Mouse (Mus musculus) olfactory bulb, adult 2 months (tissue): ENCODE data around the gene Peak1. TPM values are rescaled to one million over a fixed set of nuclear protein-coding genes. Genes with fewer than 3 reads are reported as not detected.
A peak's percentile ranks its signal among the peaks of the same experiment; 100 is the strongest.

Source experiments
- H3K27ac ChIP-seq: fragments of 200-500 bp; 2 replicates; pipeline ENCODE4 v1.5.1; 2012; ENCODE audit warnings: low read depth, low read length; ENCODE audit not compliant: insufficient read depth
- H3K4me1 ChIP-seq: fragments of 200-500 bp; 2 replicates; pipeline ENCODE4 v1.6.1; 2012; ENCODE audit warnings: low read length; ENCODE audit not compliant: control insufficient read depth, insufficient read depth
- H3K4me3 ChIP-seq: fragments of 200-500 bp; 2 replicates; pipeline ENCODE4 v1.5.1; 2012; ENCODE audit warnings: mild to moderate bottlenecking, low read depth, low read length, moderate library complexity; ENCODE audit not compliant: insufficient read depth
- CTCF ChIP-seq: fragments of 200-500 bp; IDR thresholded peaks from 2 replicates; pipeline ENCODE4 v1.5.1; 2012; ENCODE audit warnings: low read depth, mild to moderate bottlenecking, low read length, moderate library complexity; ENCODE audit not compliant: insufficient read depth
- POLR2A ChIP-seq: fragments of 200-500 bp; IDR thresholded peaks from 2 replicates; pipeline ENCODE4 v1.6.1; 2012; ENCODE audit warnings: mild to moderate bottlenecking, low read depth, low read length, moderate library complexity; ENCODE audit not compliant: insufficient read depth
- WGBS: fragments of 180-500 bp; shearing (Covaris S2); methylation state at CpG from one replicate; pipeline ENCODE4 v1.1.7; 2018; 5-methylcytosine and 5-hydroxymethylcytosine counted together
- polyA plus RNA-seq: library from polyadenylated mRNA; stranded (reverse); fragments of >200 nt; gene quantifications from 2 replicates; pipeline ENCODE4 v1.2.4, GENCODE M21; 2012; ENCODE audit warnings: low replicate concordance; ENCODE audit not compliant: missing spikeins, insufficient read depth, insufficient read length

Gene Peak1
- polyA plus RNA-seq, 1 experiment, result not detected

DNA sequence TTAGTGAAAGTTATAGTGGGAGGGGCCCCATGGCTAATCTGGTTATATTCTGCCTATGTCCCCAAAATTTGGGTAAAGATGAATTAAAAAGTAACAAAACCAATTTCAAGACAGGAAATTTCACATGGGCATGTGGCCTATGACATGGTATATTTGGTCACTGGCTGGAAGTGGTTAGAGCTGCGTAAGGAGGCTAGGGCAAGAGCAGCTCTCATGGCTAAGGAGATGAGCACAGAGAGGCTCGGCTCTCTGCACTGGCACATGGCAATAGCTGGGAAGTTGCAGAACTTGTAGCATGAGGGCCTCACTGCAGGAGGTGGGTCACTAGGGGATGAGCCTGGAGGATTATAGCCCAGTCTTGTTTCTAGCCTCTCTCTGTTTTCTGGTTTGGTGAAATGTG is 199.0 kb downstream of the Peak1 start:
- H3K4me1 ChIP-seq, result no peaks in the 10 kb centered on the region
- H3K4me3 ChIP-seq, result no peak overlapping the region
- WGBS, result 97% methylated on average over 2 of the region's 2 CpGs
- TF ChIP-seq CTCF, result no peak
- TF ChIP-seq POLR2A, result no peak
- H3K27ac ChIP-seq, result no peak overlapping the region

DNA sequence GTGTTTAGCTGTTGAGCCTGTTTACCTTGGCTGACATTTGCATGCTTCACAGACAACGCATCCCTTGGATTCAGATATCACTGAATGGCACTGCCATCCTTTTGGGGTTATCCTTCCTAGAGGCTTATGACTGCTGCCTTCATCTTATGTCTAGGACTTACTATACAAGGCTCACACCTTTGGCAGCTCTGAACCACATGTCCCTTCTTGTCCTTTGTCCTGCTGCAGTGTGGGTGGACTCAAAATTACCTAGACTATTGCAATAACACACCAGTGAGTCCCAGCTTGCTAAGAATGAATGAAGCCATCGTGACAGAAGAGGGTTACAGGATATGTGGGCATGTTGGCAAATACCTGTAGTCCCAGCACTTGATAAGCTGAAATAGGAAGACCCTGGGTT is 199.8 kb downstream of the Peak1 start:
- no peak overlapping the region for H3K4me3 ChIP-seq
- H3K4me1 ChIP-seq, result peaks cover 2% of the 10 kb centered on the region; the same call in 1 of the 2 replicates
- TF ChIP-seq CTCF, result no peak
- TF ChIP-seq POLR2A, result no peak
- H3K27ac ChIP-seq, result no peak overlapping the region
- 91% methylated on average over 2 of the region's 2 CpGs for WGBS

DNA sequence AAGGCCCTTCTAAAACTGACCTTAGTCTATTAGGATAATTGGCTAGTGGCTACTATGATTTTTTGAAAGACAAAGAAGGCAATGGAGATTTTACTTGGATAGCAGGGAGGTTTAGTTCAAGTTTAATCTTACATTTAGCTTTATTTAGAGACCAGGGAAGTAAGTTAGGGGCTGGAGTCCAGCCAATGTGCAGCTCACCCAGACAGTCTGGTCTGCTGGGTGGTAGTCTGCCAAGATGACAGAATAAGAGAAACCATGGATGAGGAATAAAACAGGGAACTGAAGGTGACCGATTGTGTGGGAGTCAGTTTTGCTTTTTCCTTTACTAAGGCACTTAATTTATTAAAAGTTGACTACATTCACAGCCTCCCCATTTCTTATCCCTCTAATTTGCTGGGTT is 200.5 kb downstream of the Peak1 start:
- 71% methylated on average over 1 of the region's 1 CpGs for WGBS
- TF ChIP-seq POLR2A (no peak), CTCF (no peak)
- H3K4me3 ChIP-seq, result no peak overlapping the region
- H3K4me1 ChIP-seq, result peaks cover 2% of the 10 kb centered on the region; the same call in 1 of the 2 replicates
- H3K27ac ChIP-seq, result no peak overlapping the region

DNA sequence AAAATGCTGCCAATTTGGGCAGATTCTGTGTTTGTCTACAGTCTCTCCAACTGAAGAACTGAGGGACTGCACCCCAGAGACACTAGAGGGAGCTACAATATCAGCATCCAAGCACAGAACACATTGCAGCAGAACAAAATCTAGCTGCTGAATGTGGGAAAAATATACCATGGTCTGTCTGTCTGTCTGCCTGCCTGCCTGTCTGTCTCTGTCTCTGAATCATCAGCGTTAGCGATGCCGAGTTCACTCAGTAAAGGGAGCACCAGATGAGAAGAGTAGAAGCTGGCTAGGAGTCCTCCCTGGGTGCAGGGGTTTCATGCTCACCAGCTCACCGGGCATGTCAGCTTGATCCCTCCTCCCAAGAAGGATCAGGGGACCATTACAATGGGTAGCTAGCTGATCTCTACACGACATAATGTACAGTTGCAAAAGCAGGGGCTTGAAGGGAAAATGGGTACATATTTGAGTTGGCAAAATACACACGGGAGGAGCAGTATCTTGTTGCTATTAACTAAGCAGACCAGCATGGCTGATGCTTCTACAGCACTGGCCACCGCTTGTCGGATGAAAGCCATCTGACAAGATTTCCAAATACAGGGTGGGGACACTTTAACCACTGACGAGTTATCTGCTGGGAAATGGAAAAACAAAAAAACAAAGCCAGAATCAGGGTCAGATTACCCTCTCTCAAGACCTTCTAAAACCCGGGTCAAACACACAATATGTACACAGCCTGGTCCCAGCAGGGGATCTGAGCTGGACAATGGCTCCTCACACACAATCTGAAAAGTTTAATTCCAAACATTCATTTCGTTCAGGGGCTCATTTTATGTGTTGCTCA is 204.2 kb downstream of the Peak1 start:
- Histone ChIP-seq H3K4me3 (0 out of 2 replicates have a peak overlapping the region, but pooled peaks have one; percentile 12), H3K27ac (no peak overlapping the region), H3K4me1 (peaks cover 2% of the 10 kb centered on the region; the same call in 1 of the 2 replicates)
- 22% methylated on average over 11 of the region's 11 CpGs for WGBS
- no peak for TF ChIP-seq CTCF
- TF ChIP-seq POLR2A, result no peak

DNA sequence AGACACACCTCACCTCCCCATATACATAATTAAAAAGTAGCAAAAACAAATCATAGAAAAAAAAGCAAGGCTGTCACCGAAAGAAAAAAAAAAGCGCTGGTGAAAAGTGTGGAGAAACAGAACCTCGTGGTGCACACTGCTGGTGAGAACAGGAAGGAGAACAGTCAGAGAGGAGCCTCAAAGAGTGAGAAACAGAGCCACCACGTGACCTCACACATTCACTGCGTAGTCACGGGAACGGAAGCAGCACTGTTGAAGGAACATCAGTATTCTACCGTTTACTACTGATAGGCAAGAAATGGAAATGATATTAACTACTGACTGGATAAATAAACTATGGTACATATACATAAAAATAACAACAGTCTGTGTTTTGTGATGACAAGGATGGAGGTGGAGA is 209.1 kb downstream of the Peak1 start:
- 86% methylated on average over 8 of the region's 8 CpGs for WGBS
- Histone ChIP-seq H3K4me1 (peaks cover 5% of the 10 kb centered on the region), H3K4me3 (no peak overlapping the region), H3K27ac (no peak overlapping the region)
- TF ChIP-seq CTCF, result no peak
- no peak for TF ChIP-seq POLR2A

DNA sequence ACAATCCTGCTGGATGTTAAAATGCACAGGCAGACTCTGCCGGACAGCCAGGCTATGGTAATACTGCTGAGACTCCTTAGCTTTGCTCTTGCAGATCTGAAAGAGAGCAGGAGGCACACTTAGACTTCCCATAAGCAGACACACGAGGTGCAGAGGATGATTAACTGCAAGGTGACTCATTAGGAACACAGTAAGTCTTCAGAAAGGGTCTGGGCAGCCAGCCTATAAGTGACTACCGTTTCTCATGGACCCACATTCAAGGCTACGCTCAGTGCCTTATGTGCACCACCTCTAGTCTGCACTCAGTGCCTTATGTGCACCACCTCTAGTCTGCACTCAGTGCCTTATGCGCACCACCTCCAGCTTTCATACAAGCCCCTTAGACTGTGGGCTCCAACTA is 210.4 kb downstream of the Peak1 start:
- H3K27ac ChIP-seq, result no peak overlapping the region
- no peak overlapping the region for H3K4me3 ChIP-seq
- TF ChIP-seq POLR2A (no peak), CTCF (no peak)
- WGBS, result 83% methylated on average over 5 of the region's 5 CpGs
- H3K4me1 ChIP-seq, result peaks cover 3% of the 10 kb centered on the region; the same call in 1 of the 2 replicates

DNA sequence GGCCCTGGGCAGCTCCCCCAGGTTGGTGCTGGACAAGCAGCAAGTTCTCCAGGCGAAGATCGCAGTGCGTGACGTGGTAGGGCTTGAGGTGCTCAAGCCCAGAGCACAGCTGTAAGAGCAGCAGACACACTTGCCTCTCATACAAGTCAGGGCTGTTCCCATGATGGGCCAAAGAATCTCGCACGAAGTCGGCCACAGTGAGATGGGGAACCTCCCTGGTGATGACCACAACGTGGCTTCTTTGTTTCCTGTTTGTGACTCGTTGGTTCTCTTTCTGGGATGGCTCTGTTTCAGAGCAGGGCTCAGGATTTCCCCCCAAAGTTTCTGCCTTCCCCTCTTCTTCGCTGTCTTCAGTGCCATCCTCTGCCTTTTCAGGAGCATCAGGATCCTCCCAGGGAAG is 210.8 kb downstream of the Peak1 start:
- Histone ChIP-seq H3K4me3 (no peak overlapping the region), H3K27ac (no peak overlapping the region), H3K4me1 (peaks cover 3% of the 10 kb centered on the region; the same call in 1 of the 2 replicates)
- no peak for TF ChIP-seq CTCF
- TF ChIP-seq POLR2A, result no peak
- WGBS, result 90% methylated on average over 10 of the region's 10 CpGs

DNA sequence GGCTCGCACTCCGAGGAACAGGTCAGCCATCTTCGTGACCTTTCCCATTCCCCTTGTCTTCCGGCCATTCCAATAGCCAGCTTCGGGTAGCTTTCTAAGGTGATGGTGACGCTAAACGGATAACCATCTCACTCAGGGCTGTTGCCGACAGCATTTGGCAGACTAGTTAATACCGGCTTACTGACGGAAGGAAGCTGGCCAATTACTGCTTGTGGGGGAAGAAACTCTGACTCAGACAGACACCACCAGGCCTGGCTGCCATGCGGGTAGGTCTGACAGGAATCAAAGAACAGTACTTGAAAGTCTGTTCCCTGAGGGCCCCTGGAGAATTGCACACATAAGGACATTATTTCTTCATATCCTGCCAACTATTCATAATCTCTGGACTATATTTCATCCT is 212.5 kb downstream of the Peak1 start:
- no peak overlapping the region for H3K4me3 ChIP-seq
- 79% methylated on average over 11 of the region's 11 CpGs for WGBS
- TF ChIP-seq CTCF (no peak), POLR2A (no peak)
- no peak overlapping the region for H3K27ac ChIP-seq
- peaks cover 3% of the 10 kb centered on the region; the same call in 1 of the 2 replicates for H3K4me1 ChIP-seq

DNA sequence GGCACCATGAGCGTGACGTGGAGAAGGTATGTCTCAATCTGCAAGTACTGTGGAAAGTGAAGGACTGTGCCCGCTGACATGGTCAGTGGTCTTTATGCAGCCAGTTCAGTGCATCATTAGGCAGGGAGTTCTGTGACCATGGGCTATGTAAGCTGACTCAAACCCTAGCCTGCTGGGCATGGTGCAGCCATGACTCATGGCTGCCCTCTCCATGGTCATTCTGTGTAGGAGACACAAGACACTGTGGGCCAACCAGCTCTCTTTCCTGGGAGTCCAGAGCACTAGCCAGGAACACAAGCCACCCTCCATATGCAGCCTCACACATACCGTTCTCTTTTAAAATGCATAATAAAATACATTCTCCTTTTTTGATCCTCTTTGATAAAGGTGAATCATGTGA is 213.6 kb downstream of the Peak1 start:
- TF ChIP-seq POLR2A (no peak), CTCF (no peak)
- H3K4me3 ChIP-seq, result no peak overlapping the region
- 95% methylated on average over 4 of the region's 4 CpGs for WGBS
- H3K27ac ChIP-seq, result no peak overlapping the region
- H3K4me1 ChIP-seq, result peaks cover 3% of the 10 kb centered on the region; the same call in 1 of the 2 replicates
